Mouse (Mus musculus): Measurements from ENCODE around the gene Slc6a16. TPM values are rescaled to one million over a fixed set of nuclear protein-coding genes. Genes with fewer than 3 reads are reported as not detected.
A peak's percentile ranks its signal among the peaks of the same experiment; 100 is the strongest.

Gene Slc6a16
- total RNA-seq, 1 experiment from 2014 or later, result not detected

GRCm38 (mm10) chr7:45312686-45313453, 72.0 kb downstream of the Slc6a16 start:
- peak; percentile 29 for DNase-seq

- no peak for DNase-seq
Measured at GRCm38 (mm10) chr7:45313495-45313894, 72.6 kb downstream of the Slc6a16 start.

- DNase-seq, result no peak
Measured at GRCm38 (mm10) chr7:45315182-45315701, 74.4 kb downstream of the Slc6a16 start.

GRCm38 (mm10) chr7:45316536-45316935, 75.7 kb downstream of the Slc6a16 start:
- no peak for DNase-seq

- DNase-seq, result no peak
Measured at GRCm38 (mm10) chr7:45322245-45322644, 81.4 kb downstream of the Slc6a16 start.

Other genes with a start within 250 kb of the Slc6a16 start
- gene Irf3, start 243.4 kb upstream of the Slc6a16 start, total RNA-seq (2021), result 95.1 and 108 TPM in 2 replicates
- 16.1 and 16.6 TPM in 2 replicates for gene Bcl2l12, start 242.4 kb upstream of the Slc6a16 start, total RNA-seq (2021)
- gene Scaf1, start 224.7 kb upstream of the Slc6a16 start, total RNA-seq (2021), result 76.3 and 77.2 TPM in 2 replicates
- 60.3 and 63.4 TPM in 2 replicates for gene Rras, start 223.1 kb upstream of the Slc6a16 start, total RNA-seq (2021)
- 42.6 and 44.6 TPM in 2 replicates for gene Prr12, start 188.2 kb upstream of the Slc6a16 start, total RNA-seq (2021)
- gene Nosip, start 178.7 kb upstream of the Slc6a16 start, total RNA-seq (2021), result 41.6 and 47.5 TPM in 2 replicates
- 16.0 and 16.3 TPM in 2 replicates for gene Prrg2, start 178.4 kb upstream of the Slc6a16 start, total RNA-seq (2021)
- 38.2 and 39.1 TPM in 2 replicates for gene Rcn3, start 148.9 kb upstream of the Slc6a16 start, total RNA-seq (2021)
- 138 and 152 TPM in 2 replicates for gene Fcgrt, start 137.2 kb upstream of the Slc6a16 start, total RNA-seq (2021)
- 1,189 and 1,386 TPM in 2 replicates for gene Rps11, start 116.6 kb upstream of the Slc6a16 start, total RNA-seq (2021)
- 1,693 and 2,079 TPM in 2 replicates for gene Rpl13a, start 112.3 kb upstream of the Slc6a16 start, total RNA-seq (2021)
- not detected in 2 replicates for gene Gm45713, start 104.9 kb upstream of the Slc6a16 start, total RNA-seq (2021)
- 13.3 and 25.0 TPM in 2 replicates for gene Flt3l, start 104.7 kb upstream of the Slc6a16 start, total RNA-seq (2021)
- 55.6 and 58.5 TPM in 2 replicates for gene Pih1d1, start 86.8 kb upstream of the Slc6a16 start, total RNA-seq (2021)
- 59.8 and 59.9 TPM in 2 replicates for gene Aldh16a1, start 86.5 kb upstream of the Slc6a16 start, total RNA-seq (2021)
- gene Slc17a7, start 77.1 kb upstream of the Slc6a16 start, total RNA-seq (2021), result 0.22 and 0.79 TPM in 2 replicates
- not detected in 2 replicates for gene Gfy, start 61.5 kb upstream of the Slc6a16 start, total RNA-seq (2021)
- gene Pth2, start 60.1 kb upstream of the Slc6a16 start, total RNA-seq (2021), result not detected in 2 replicates
- 0.22 and 0.23 TPM in 2 replicates for gene Ccdc155, start 36.2 kb upstream of the Slc6a16 start, total RNA-seq (2021)
- 0.98 TPM in 1 of 2 replicates, not detected in the other for gene Dkkl1, start 28.9 kb upstream of the Slc6a16 start, total RNA-seq (2021)
- 17.8 and 19.2 TPM in 2 replicates for gene Tead2, start 25.3 kb upstream of the Slc6a16 start, total RNA-seq (2021)
- 7.3 and 40.7 TPM in 2 replicates for gene Cd37, start 2.0 kb upstream of the Slc6a16 start, total RNA-seq (2021)
- not detected in 2 replicates for gene Slc6a21, start 36.4 kb downstream of the Slc6a16 start, total RNA-seq (2021)
- gene Trpm4, start 92.7 kb downstream of the Slc6a16 start, total RNA-seq (2021), result 13.5 and 15.1 TPM in 2 replicates
- gene Hrc, start 94.2 kb downstream of the Slc6a16 start, total RNA-seq (2021), result 0.15 and 0.45 TPM in 2 replicates
- 2.1 and 2.4 TPM in 2 replicates for gene Ppfia3, start 125.9 kb downstream of the Slc6a16 start, total RNA-seq (2021)
- gene Lin7b, start 129.5 kb downstream of the Slc6a16 start, total RNA-seq (2021), result 1.2 and 1.4 TPM in 2 replicates
- gene Snrnp70, start 154.7 kb downstream of the Slc6a16 start, total RNA-seq (2021), result 265 and 280 TPM in 2 replicates
- not detected in 2 replicates for gene Kcna7, start 164.6 kb downstream of the Slc6a16 start, total RNA-seq (2021)
- not detected in 2 replicates for gene Ntf5, start 172.6 kb downstream of the Slc6a16 start, total RNA-seq (2021)
- gene Lhb, start 179.7 kb downstream of the Slc6a16 start, total RNA-seq (2021), result not detected in 2 replicates
- 55.4 and 62.8 TPM in 2 replicates for gene Gys1, start 193.8 kb downstream of the Slc6a16 start, total RNA-seq (2021)
- gene Ruvbl2, start 197.0 kb downstream of the Slc6a16 start, total RNA-seq (2021), result 55.5 and 62.8 TPM in 2 replicates
- gene Ftl1, start 218.8 kb downstream of the Slc6a16 start, total RNA-seq (2021), result 638 and 688 TPM in 2 replicates
- gene Bax, start 225.8 kb downstream of the Slc6a16 start, total RNA-seq (2021), result 54.4 and 60.0 TPM in 2 replicates
- gene Tulp2, start 240.8 kb downstream of the Slc6a16 start, total RNA-seq (2021), result 0.49 and 1.1 TPM in 2 replicates
- 24.6 and 31.2 TPM in 2 replicates for gene Gm45808, start 245.7 kb downstream of the Slc6a16 start, total RNA-seq (2021)
- 46.8 and 54.1 TPM in 2 replicates for gene Dhdh, start 247.7 kb downstream of the Slc6a16 start, total RNA-seq (2021)

Data from adrenal gland, postnatal 14 days (tissue).